ENCODE assay signal across 7 mouse cellular contexts in the genomic region with DNA sequence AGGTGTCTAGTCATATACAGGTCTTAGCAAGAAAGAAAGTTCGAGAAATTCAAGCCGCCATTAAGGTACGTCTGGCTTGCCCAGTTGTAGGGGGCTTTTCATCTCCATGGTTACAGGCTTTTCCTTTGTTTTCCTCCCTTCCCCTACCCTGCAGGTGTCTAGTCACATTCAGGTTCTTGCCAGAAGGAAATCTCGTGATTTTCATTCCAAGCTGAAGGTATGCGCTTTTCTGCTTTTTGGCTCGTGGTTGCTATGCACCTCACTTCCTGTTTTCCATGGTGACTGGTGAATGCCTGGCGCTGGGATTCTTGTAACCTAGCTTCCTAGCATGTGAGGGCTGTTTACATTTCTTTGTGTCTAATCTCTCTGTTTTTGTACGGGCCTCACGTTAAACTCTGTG.
DNase-seq lines count a peak whose midpoint lies in the region; ATAC-seq and TF ChIP-seq lines count a peak whose summit lies in the region.

No protein-coding gene starts in this region.

- H3K36me3 ChIP-seq in embryonic facial prominence, embryonic 15.5 days = peaks cover 12% of the 10 kb centered on the region; the same call in 1 of the 2 replicates
- H3K36me3 ChIP-seq in intestine, embryonic 15.5 days = no peaks in the 10 kb centered on the region
- no peaks in the 10 kb centered on the region for H3K36me3 ChIP-seq in neural tube, embryonic 12.5 days

- 20% methylated on average over 9 of the region's 9 CpGs for WGBS in lung, adult 2 months
- WGBS in embryonic facial prominence, embryonic 15.5 days = 32% methylated on average over 9 of the region's 9 CpGs
- 19% methylated on average over 9 of the region's 9 CpGs for WGBS in intestine, embryonic 15.5 days
- 10% methylated on average over 9 of the region's 9 CpGs for WGBS in neural tube, embryonic 12.5 days

- no peaks in the 10 kb centered on the region for H3K9me3 ChIP-seq in embryonic facial prominence, embryonic 15.5 days (replicated peaks)
- H3K9me3 ChIP-seq in intestine, embryonic 15.5 days = no peaks in the 10 kb centered on the region
- H3K9me3 ChIP-seq in neural tube, embryonic 12.5 days = no peaks in the 10 kb centered on the region; the same call in 1 of the 2 replicates

- no peak for TF ChIP-seq CTCF in lung, adult 2 months (IDR thresholded peaks at IDR 0.05; ENCODE audit: insufficient read depth, low read length)

- ATAC-seq in embryonic facial prominence, embryonic 15.5 days (ENCODE audit: insufficient number of reproducible peaks, low FRiP score, low TSS enrichment, low read depth) = peak; percentile 29; the same call in 1 of the 2 replicates
- peak; percentile 52; the same call in 1 of the 2 replicates for ATAC-seq in intestine, embryonic 15.5 days
- peak; percentile 85 for ATAC-seq in neural tube, embryonic 12.5 days (ENCODE audit: low FRiP score, low read depth)

- no peak for TF ChIP-seq POLR2A in lung, adult 2 months (IDR thresholded peaks at IDR 0.05; ENCODE audit: borderline replicate concordance, extremely low read depth, low read depth, low read length)

- H3K4me3 ChIP-seq in lung, adult 2 months (replicated peaks; ENCODE audit: extremely low read depth, low read depth, low read length) = no peak overlapping the region
- H3K4me3 ChIP-seq in embryonic facial prominence, embryonic 15.5 days (replicated peaks) = peak overlapping the region; percentile 14
- no peak overlapping the region for H3K4me3 ChIP-seq in intestine, embryonic 15.5 days (replicated peaks)
- no peak overlapping the region for H3K4me3 ChIP-seq in neural tube, embryonic 12.5 days

- peak; percentile 50 to 69 for DNase-seq in lung, adult 18-20 months
- DNase-seq in lung, adult 2 months = no peak
- no peak for DNase-seq in testis, postnatal 14 days (ENCODE audit: low spot score)
- DNase-seq in cerebellum, adult 9-10 months = no peak

- peak overlapping the region; percentile 19 for H3K4me2 ChIP-seq in embryonic facial prominence, embryonic 15.5 days (replicated peaks)
- H3K4me2 ChIP-seq in intestine, embryonic 15.5 days (replicated peaks) = peak overlapping the region; percentile 43
- peak overlapping the region; percentile 45 for H3K4me2 ChIP-seq in neural tube, embryonic 12.5 days (replicated peaks)

- H3K9ac ChIP-seq in embryonic facial prominence, embryonic 15.5 days = no peak overlapping the region
- no peak overlapping the region for H3K9ac ChIP-seq in intestine, embryonic 15.5 days
- H3K9ac ChIP-seq in neural tube, embryonic 12.5 days = no peak overlapping the region

- H3K27me3 ChIP-seq in embryonic facial prominence, embryonic 15.5 days = no peaks in the 10 kb centered on the region
- no peaks in the 10 kb centered on the region for H3K27me3 ChIP-seq in intestine, embryonic 15.5 days (replicated peaks)
- H3K27me3 ChIP-seq in neural tube, embryonic 12.5 days (replicated peaks) = no peaks in the 10 kb centered on the region

- H3K4me1 ChIP-seq in lung, adult 2 months (ENCODE audit: control insufficient read depth, insufficient read depth, low read length) = no peaks in the 10 kb centered on the region
- H3K4me1 ChIP-seq in embryonic facial prominence, embryonic 15.5 days = peaks cover 11% of the 10 kb centered on the region
- H3K4me1 ChIP-seq in intestine, embryonic 15.5 days (replicated peaks) = 0 out of 2 replicates have a peak, but pooled peaks cover 3% of the 10 kb centered on the region
- peaks cover 23% of the 10 kb centered on the region for H3K4me1 ChIP-seq in neural tube, embryonic 12.5 days

- H3K27ac ChIP-seq in embryonic facial prominence, embryonic 15.5 days (replicated peaks) = 0 out of 2 replicates have a peak overlapping the region, but pooled peaks have one; percentile 22
- H3K27ac ChIP-seq in intestine, embryonic 15.5 days = no peak overlapping the region
- H3K27ac ChIP-seq in neural tube, embryonic 12.5 days = no peak overlapping the region

Comparison
In these comparisons a context has a peak if more than half of its experiments do, and no peak if none do; other contexts are left out.
1. DNase-seq: peak in lung, adult 18-20 months (2 of 2); none in lung, adult 2 months (single experiment), testis, postnatal 14 days (single experiment) and cerebellum, adult 9-10 months (single experiment).
2. ATAC-seq: peak in every context shown above with its lines; median percentile 85 in neural tube, embryonic 12.5 days; 52 in intestine, embryonic 15.5 days; 29 in embryonic facial prominence, embryonic 15.5 days.
3. Peak in every context shown above with its lines, with median percentiles within 50 percentile points of each other: H3K4me2 ChIP-seq.